ENCODE assay signal across 8 mouse cellular contexts in the genomic region with DNA sequence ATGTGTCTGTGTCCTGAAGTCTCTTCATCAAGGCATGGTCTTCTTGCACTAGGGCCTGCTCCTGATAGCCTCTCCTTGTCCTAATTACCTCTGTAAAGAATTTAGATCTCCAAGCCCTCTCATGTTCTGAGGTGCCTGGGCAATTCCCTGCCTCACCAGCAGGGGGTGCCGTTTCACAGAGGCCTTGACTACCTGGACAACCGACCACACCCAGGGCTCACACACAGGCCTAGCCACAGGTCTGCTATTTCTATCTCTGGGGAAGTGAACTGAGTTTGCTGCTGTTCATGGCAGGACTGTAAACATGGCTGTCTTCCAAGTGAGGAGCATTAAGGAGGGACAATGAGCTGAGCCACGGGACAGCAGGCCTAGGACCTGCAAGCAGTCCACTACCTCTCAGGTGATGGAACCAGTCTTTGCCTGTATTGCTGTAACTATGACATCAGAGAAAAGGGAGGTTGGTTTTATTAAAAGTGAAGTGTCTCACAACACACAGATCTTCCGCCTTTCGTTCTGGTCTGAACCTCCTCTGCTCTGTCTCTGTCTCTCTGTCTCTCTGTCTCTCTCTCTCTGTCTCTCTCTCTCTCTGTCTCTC. TPM values are rescaled to one million over a fixed set of nuclear protein-coding genes. Genes with fewer than 3 reads are reported as not detected.
DNase-seq lines count a peak whose midpoint lies in the region; ATAC-seq and TF ChIP-seq lines count a peak whose summit lies in the region.

No protein-coding gene starts in this region.

- H3K36me3 ChIP-seq in kidney, adult 2 months (ENCODE audit: control insufficient read depth, insufficient read depth, low read length) = no peaks in the 10 kb centered on the region
- peaks cover 3% of the 10 kb centered on the region; the same call in 1 of the 2 replicates for H3K36me3 ChIP-seq in kidney, embryonic 16.5 days (ENCODE audit: insufficient read depth, low read length)
- H3K36me3 ChIP-seq in liver, embryonic 11.5 days (ENCODE audit: control insufficient read depth, insufficient read depth, low read length) = no peaks in the 10 kb centered on the region
- no peaks in the 10 kb centered on the region for H3K36me3 ChIP-seq in spleen, adult 2 months (ENCODE audit: control insufficient read depth, insufficient read depth, low read length)
- H3K36me3 ChIP-seq in forebrain, embryonic 14.5 days (ENCODE audit: control insufficient read depth, insufficient read depth, low read length) = no peaks in the 10 kb centered on the region

- H3K27ac ChIP-seq in kidney, adult 2 months (ENCODE audit: insufficient read depth, low read depth, low read length) = no peak overlapping the region
- H3K27ac ChIP-seq in kidney, embryonic 16.5 days (ENCODE audit: low read length) = no peak overlapping the region
- H3K27ac ChIP-seq in cerebellum, adult 2 months (ENCODE audit: insufficient read depth, low read length) = no peak overlapping the region
- H3K27ac ChIP-seq in liver, embryonic 11.5 days (ENCODE audit: low read depth, low read length) = no peak overlapping the region
- H3K27ac ChIP-seq in spleen, adult 2 months (ENCODE audit: insufficient read depth, low read length) = no peak overlapping the region
- no peak overlapping the region for H3K27ac ChIP-seq in forebrain, embryonic 14.5 days (ENCODE audit: low read depth, low read length)

- no peaks in the 10 kb centered on the region for H3K4me1 ChIP-seq in kidney, adult 2 months (ENCODE audit: control insufficient read depth, insufficient read depth, low read length)
- no peaks in the 10 kb centered on the region for H3K4me1 ChIP-seq in kidney, embryonic 16.5 days (ENCODE audit: insufficient read depth, low read length)
- H3K4me1 ChIP-seq in cerebellum, adult 2 months (ENCODE audit: control insufficient read depth, insufficient read depth, low read length) = peaks cover 8% of the 10 kb centered on the region
- no peaks in the 10 kb centered on the region for H3K4me1 ChIP-seq in liver, embryonic 11.5 days (replicated peaks; ENCODE audit: control insufficient read depth, insufficient read depth, low read length)
- H3K4me1 ChIP-seq in spleen, adult 2 months (ENCODE audit: control insufficient read depth, insufficient read depth, insufficient read length) = no peaks in the 10 kb centered on the region
- no peaks in the 10 kb centered on the region for H3K4me1 ChIP-seq in forebrain, embryonic 14.5 days (ENCODE audit: control insufficient read depth, insufficient read depth, low read length)

- peaks cover 8% of the 10 kb centered on the region; the same call in 1 of the 2 replicates for H3K9me3 ChIP-seq in kidney, embryonic 16.5 days (ENCODE audit: low read length)
- no peaks in the 10 kb centered on the region for H3K9me3 ChIP-seq in liver, embryonic 11.5 days (ENCODE audit: control insufficient read depth, low read length)
- peaks cover 5% of the 10 kb centered on the region; the same call in 1 of the 2 replicates for H3K9me3 ChIP-seq in forebrain, embryonic 14.5 days (replicated peaks; ENCODE audit: control insufficient read depth, low read length)

- no peaks in the 10 kb centered on the region for H3K27me3 ChIP-seq in kidney, adult 2 months (replicated peaks; ENCODE audit: control insufficient read depth, insufficient read depth, low read length)
- no peaks in the 10 kb centered on the region for H3K27me3 ChIP-seq in kidney, embryonic 16.5 days (ENCODE audit: insufficient read depth, low read length)
- no peaks in the 10 kb centered on the region for H3K27me3 ChIP-seq in cerebellum, adult 2 months (ENCODE audit: control insufficient read depth, insufficient read depth, low read length)
- no peaks in the 10 kb centered on the region for H3K27me3 ChIP-seq in liver, embryonic 11.5 days (replicated peaks; ENCODE audit: control insufficient read depth, insufficient read depth, low read length)
- no peaks in the 10 kb centered on the region for H3K27me3 ChIP-seq in spleen, adult 2 months (ENCODE audit: control insufficient read depth, insufficient read depth, low read length)
- no peaks in the 10 kb centered on the region for H3K27me3 ChIP-seq in forebrain, embryonic 14.5 days (replicated peaks; ENCODE audit: control insufficient read depth, insufficient read depth, low read length)

- ATAC-seq in kidney, embryonic 16.5 days (ENCODE audit: low FRiP score, low TSS enrichment) = no peak
- ATAC-seq in liver, embryonic 11.5 days (replicated peaks; ENCODE audit: low FRiP score) = 0 out of 2 replicates have a peak, but pooled peaks have one; percentile 31
- ATAC-seq in forebrain, embryonic 14.5 days = no peak

- TF ChIP-seq CTCF in kidney, adult 2 months (conservative IDR thresholded peaks at IDR 0.05; ENCODE audit: insufficient read depth, insufficient read length, low read depth, low read length) = peak; percentile 93
- TF ChIP-seq CTCF in cerebellum, adult 2 months (IDR thresholded peaks at IDR 0.05; ENCODE audit: borderline replicate concordance, insufficient read depth, low read depth, low read length) = peak; percentile 63
- peak; percentile 92 for TF ChIP-seq CTCF in spleen, adult 2 months (IDR thresholded peaks at IDR 0.05; ENCODE audit: extremely low read depth, insufficient read depth, insufficient read length, insufficient replicate concordance)

- H3K9ac ChIP-seq in kidney, embryonic 16.5 days (replicated peaks; ENCODE audit: low read length) = no peak overlapping the region
- H3K9ac ChIP-seq in liver, embryonic 11.5 days (ENCODE audit: low read depth, low read length) = no peak overlapping the region
- no peak overlapping the region for H3K9ac ChIP-seq in forebrain, embryonic 14.5 days (ENCODE audit: low read length)

- intact Hi-C loops in heart, postnatal 10 days (cut with DNase I) = loop anchor here (5.0 kb wide), 2 partner anchors 103 to 203 kb away; no protein-coding TSS in a partner anchor

- H3K4me3 ChIP-seq in kidney, adult 2 months (ENCODE audit: insufficient read depth, low read depth, low read length) = no peak overlapping the region
- no peak overlapping the region for H3K4me3 ChIP-seq in kidney, embryonic 16.5 days (ENCODE audit: low read length)
- H3K4me3 ChIP-seq in cerebellum, adult 2 months (replicated peaks; ENCODE audit: insufficient read depth, low read depth, low read length) = no peak overlapping the region
- H3K4me3 ChIP-seq in liver, embryonic 11.5 days (ENCODE audit: low read depth, low read length) = no peak overlapping the region
- H3K4me3 ChIP-seq in spleen, adult 2 months (ENCODE audit: extremely low read depth, insufficient read depth, insufficient read length) = no peak overlapping the region
- no peak overlapping the region for H3K4me3 ChIP-seq in forebrain, embryonic 14.5 days (ENCODE audit: low read depth, low read length)

- TF ChIP-seq POLR2A in kidney, adult 2 months (IDR thresholded peaks at IDR 0.05; ENCODE audit: low read depth, low read length) = no peak
- TF ChIP-seq POLR2A in cerebellum, adult 2 months (IDR thresholded peaks at IDR 0.05; ENCODE audit: borderline replicate concordance, insufficient read depth, low read length) = no peak
- TF ChIP-seq POLR2A in spleen, adult 2 months (IDR thresholded peaks at IDR 0.05; ENCODE audit: low read depth, low read length) = no peak

- H3K4me2 ChIP-seq in kidney, embryonic 16.5 days (replicated peaks; ENCODE audit: low read depth, low read length) = no peak overlapping the region
- no peak overlapping the region for H3K4me2 ChIP-seq in liver, embryonic 11.5 days
- H3K4me2 ChIP-seq in forebrain, embryonic 14.5 days (ENCODE audit: low read length) = no peak overlapping the region

- DNase-seq in kidney, adult 2 months = peak; percentile 86
- peak; percentile 71 for DNase-seq in ES-CJ7 (ENCODE audit: low read depth, low spot score)
- peak; percentile 16 to 44 for DNase-seq in cerebellum, adult 2 months
- DNase-seq in heart, postnatal 10 days = peak; percentile 71 to 74
- peak; percentile 50 for DNase-seq in liver, embryonic 11.5 days (ENCODE audit: low spot score)
- peak; percentile 34 to 69 for DNase-seq in spleen, adult 2 months (ENCODE audit: low read depth in 1 of 2, low spot score in 2 of 2)
- no peak for DNase-seq in forebrain, embryonic 14.5 days (ENCODE audit: low spot score)

- WGBS in kidney, adult 2 months = 49% methylated on average over 5 of the region's 5 CpGs
- WGBS in kidney, embryonic 16.5 days = 55% methylated on average over 5 of the region's 5 CpGs
- 61% methylated on average over 5 of the region's 5 CpGs for WGBS in cerebellum, adult 2 months
- WGBS in liver, embryonic 11.5 days = 58% methylated on average over 5 of the region's 5 CpGs
- WGBS in spleen, adult 2 months = 60% methylated on average over 5 of the region's 5 CpGs
- 60% methylated on average over 5 of the region's 5 CpGs for WGBS in forebrain, embryonic 14.5 days

RNA-seq across cellular contexts. Expression of gene Ets2, which starts 42.9 kb away (rescaled TPM):
- 33.8 and 38.8 TPM in 2 replicates for polyA plus RNA-seq in kidney, adult 2 months (2012; rRNA removed)
- 69.3 and 72.7 TPM in 2 replicates for polyA plus RNA-seq in kidney, embryonic 16.5 days (2015; fragmentation: Nextera tagmentation; extraction: Ambion mirVana)
- polyA plus RNA-seq in cerebellum, adult 2 months (2012; rRNA removed) = 45.0 and 56.2 TPM in 2 replicates
- total RNA-seq in heart, postnatal 10 days (2021) = 100 to 1,000 TPM; 105 to 144 TPM
- 29.8 and 30.6 TPM in 2 replicates for polyA plus RNA-seq in liver, embryonic 11.5 days (2014; fragmentation: Nextera tagmentation; extraction: Ambion mirVana)
- polyA plus RNA-seq in spleen, adult 2 months (2012; rRNA removed) = 31.8 and 40.7 TPM in 2 replicates
- 10.2 and 12.2 TPM in 2 replicates for polyA plus RNA-seq in forebrain, embryonic 14.5 days (2014; fragmentation: Nextera tagmentation; extraction: Ambion mirVana)
